Mouse (Mus musculus) lung, postnatal 0 days (tissue): Measurements from ENCODE around the gene Sdsl. TPM values are rescaled to one million over a fixed set of nuclear protein-coding genes. Genes with fewer than 3 reads are reported as not detected.
A peak's percentile ranks its signal among the peaks of the same experiment; 100 is the strongest.

Experiments
- ATAC-seq: fragments of 200-750 bp; cut with Nextera tagmentation; 2 replicates; pipeline ENCODE4 v1.8.0; 2017; ENCODE audit warnings: moderate library complexity
- DNase-seq: peaks from one replicate; pipeline ENCODE4 v3.0.0-alpha.2; 2016; ENCODE audit warnings: low spot score
- H3K27ac ChIP-seq: fragments of 300-500 bp; sonication (generic); 2 replicates; pipeline ENCODE4 v1.5.1; 2014; ENCODE audit warnings: antibody characterized with exemption, mild to moderate bottlenecking, low read length, mixed read lengths
- H3K27me3 ChIP-seq: fragments of 300-500 bp; sonication (generic); replicated peaks from 2 replicates; pipeline ENCODE4 v1.6.1; 2014; ENCODE audit warnings: low read length, mixed read lengths; ENCODE audit not compliant: insufficient read depth
- H3K36me3 ChIP-seq: fragments of 300-500 bp; sonication (generic); 2 replicates; pipeline ENCODE4 v1.6.1; 2014; ENCODE audit warnings: low read length, mixed read lengths; ENCODE audit not compliant: insufficient read depth
- H3K4me1 ChIP-seq: fragments of 300-500 bp; sonication (generic); 2 replicates; pipeline ENCODE4 v1.6.1; 2014; ENCODE audit warnings: antibody characterized with exemption, low read depth, low read length, mixed read lengths; ENCODE audit not compliant: insufficient read depth
- H3K4me2 ChIP-seq: fragments of 300-500 bp; sonication (generic); replicated peaks from 2 replicates; pipeline ENCODE4 v1.6.1; 2014; ENCODE audit warnings: low read depth, mild to moderate bottlenecking, low read length, moderate library complexity, mixed read lengths
- H3K4me3 ChIP-seq: fragments of 300-500 bp; sonication (generic); 2 replicates; pipeline ENCODE4 v1.5.1; 2014; ENCODE audit warnings: low read depth, low read length
- H3K9ac ChIP-seq: fragments of 300-500 bp; sonication (generic); replicated peaks from 2 replicates; pipeline ENCODE4 v1.6.1; 2014; ENCODE audit warnings: low read depth, mild to moderate bottlenecking
- H3K9me3 ChIP-seq: fragments of 300-500 bp; sonication (generic); 2 replicates; pipeline ENCODE4 v1.6.1; 2016; ENCODE audit warnings: low read length, mixed read lengths
- CTCF ChIP-seq: IDR thresholded peaks from 2 replicates; pipeline ENCODE4 v1.5.1; 2016; ENCODE audit warnings: antibody characterized with exemption, mild to moderate bottlenecking
- EP300 ChIP-seq: IDR thresholded peaks from 2 replicates; pipeline ENCODE4 v1.6.1; 2016; ENCODE audit warnings: antibody characterized with exemption, mild to moderate bottlenecking, control low read depth
- WGBS: fragments of 180-500 bp; shearing (Covaris S2); extraction: QIAGEN DNeasy Blood & Tissue Kit; methylation state at CpG from one replicate; pipeline ENCODE4 v1.1.7; 2014; 5-methylcytosine and 5-hydroxymethylcytosine counted together
- polyA plus RNA-seq: library from polyadenylated mRNA; unstranded; fragments of >200 nt; fragmentation: Nextera tagmentation; extraction: Ambion mirVana; gene quantifications from 2 replicates; pipeline ENCODE4 v1.2.1, GENCODE M21; 2015

Sdsl gene
- polyA plus RNA-seq, 1 experiment from 2014 or later, result 1.7 TPM

GRCm38 (mm10) chr5:120512911-120513555 lies 40.4 kb upstream of the Sdsl start:
- no peaks in the 10 kb centered on the region for H3K9me3 ChIP-seq
- H3K36me3 ChIP-seq, result no peaks in the 10 kb centered on the region
- 66% methylated on average over 15 of the region's 15 CpGs for WGBS
- no peak overlapping the region for H3K4me2 ChIP-seq
- H3K4me3 ChIP-seq, result no peak overlapping the region
- H3K27me3 ChIP-seq, result no peaks in the 10 kb centered on the region
- ATAC-seq (no peak), DNase-seq (no peak)
- TF ChIP-seq EP300, result no peak
- no peak for TF ChIP-seq CTCF
- H3K9ac ChIP-seq, result no peak overlapping the region
- peaks cover 6% of the 10 kb centered on the region for H3K4me1 ChIP-seq
- no peak overlapping the region for H3K27ac ChIP-seq

DNA sequence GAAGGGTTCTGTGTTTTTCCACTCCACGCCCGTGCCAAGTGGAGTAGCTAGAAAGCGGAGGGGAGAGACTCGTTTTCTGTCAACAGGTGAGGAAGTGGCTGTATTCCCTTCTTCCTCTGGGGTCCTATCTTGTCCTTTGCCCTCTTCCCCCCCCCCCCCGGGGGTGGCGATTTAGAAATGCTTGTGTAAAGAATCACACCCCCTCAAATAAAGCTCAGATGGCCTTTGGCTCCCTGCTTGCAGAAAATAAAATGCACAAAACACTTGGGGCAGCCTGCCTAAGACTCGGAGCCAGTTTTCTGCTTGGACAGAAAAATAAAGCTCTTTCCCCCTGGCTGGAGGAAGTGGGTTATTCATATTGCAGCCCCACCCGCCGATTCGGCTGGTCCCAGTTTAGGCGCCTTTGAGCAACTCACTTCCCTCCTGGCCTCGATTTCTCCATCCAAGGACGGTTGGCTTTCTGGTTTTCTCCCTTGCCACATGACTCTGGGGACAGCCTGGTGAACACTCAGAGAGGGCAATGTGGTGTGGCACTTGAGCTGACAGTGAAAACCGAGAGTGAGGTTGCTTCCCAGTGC lies 39.1 kb upstream of the Sdsl start:
- Histone ChIP-seq H3K36me3 (no peaks in the 10 kb centered on the region), H3K4me1 (peaks cover 6% of the 10 kb centered on the region), H3K4me3 (peak overlapping the region; percentile 55), H3K9ac (peak overlapping the region; percentile 43), H3K27me3 (no peaks in the 10 kb centered on the region), H3K9me3 (no peaks in the 10 kb centered on the region), H3K27ac (peak overlapping the region; percentile 71), H3K4me2 (peak overlapping the region; percentile 70)
- DNase-seq, result peak; percentile 55
- ATAC-seq, result no peak
- WGBS, result 10% methylated on average over 14 of the region's 14 CpGs
- TF ChIP-seq CTCF, result peak; percentile 3; the same call in 1 of the 2 replicates
- no peak for TF ChIP-seq EP300

GRCm38 (mm10) chr5:120510982-120511642 lies 38.5 kb upstream of the Sdsl start, which contains the start of gene Slc8b1:
Gene Slc8b1, plus strand, starts transcription at chr5:120511168.
- peak; percentile 96 for ATAC-seq
- WGBS, result under 1% methylated on average over 36 of the region's 36 CpGs

DNA sequence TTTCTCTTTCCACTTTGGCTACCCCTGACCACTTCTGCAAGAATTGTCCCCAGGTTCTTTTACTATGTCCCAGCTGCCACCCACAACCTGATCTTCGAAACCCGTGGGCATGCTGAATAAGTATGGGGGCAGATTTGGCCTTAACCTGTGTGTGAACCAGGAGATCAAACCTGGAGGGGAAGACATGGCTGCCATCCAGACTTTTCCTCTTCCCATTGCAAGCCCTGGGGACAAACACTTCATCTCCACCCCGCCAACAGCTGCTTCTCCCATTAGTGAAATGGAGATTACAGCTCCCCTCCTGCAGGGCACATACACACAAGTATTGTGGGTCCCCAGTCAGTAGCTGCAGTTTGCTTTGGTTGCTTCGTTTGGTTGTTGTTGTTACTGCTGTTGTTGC lies 34.7 kb upstream of the Sdsl start:
- no peak overlapping the region for H3K27ac ChIP-seq
- no peak overlapping the region for H3K4me2 ChIP-seq
- DNase-seq (peak; percentile 24), ATAC-seq (no peak)
- H3K9ac ChIP-seq, result no peak overlapping the region
- peaks cover 12% of the 10 kb centered on the region for H3K4me1 ChIP-seq
- 52% methylated on average over 4 of the region's 4 CpGs for WGBS
- H3K36me3 ChIP-seq, result no peaks in the 10 kb centered on the region
- H3K9me3 ChIP-seq, result no peaks in the 10 kb centered on the region
- TF ChIP-seq CTCF (no peak), EP300 (no peak)
- no peak overlapping the region for H3K4me3 ChIP-seq
- no peaks in the 10 kb centered on the region for H3K27me3 ChIP-seq

More at GRCm38 (mm10) chr5:120510982-120511642, 38.5 kb upstream of the Sdsl start, which contains the start of gene Slc8b1:
- TF ChIP-seq EP300, result no peak
- TF ChIP-seq CTCF, result no peak
- Histone ChIP-seq H3K9ac (peak within 1 kb of the TSS; percentile 43), H3K27ac (peak within 1 kb of the TSS; percentile 71), H3K4me3 (peak within 1 kb of the TSS; percentile 55), H3K4me1 (peaks cover 6% of the 10 kb centered on the region), H3K9me3 (no peaks in the 10 kb centered on the region), H3K4me2 (peak within 1 kb of the TSS; percentile 70), H3K27me3 (no peaks in the 10 kb centered on the region), H3K36me3 (no peaks in the 10 kb centered on the region)
- DNase-seq, result peak; percentile 97

- TF ChIP-seq CTCF (peak; percentile 32), EP300 (no peak)
Observed at GRCm38 (mm10) chr5:120506490-120506889, 33.9 kb upstream of the Sdsl start.

GRCm38 (mm10) chr5:120505781-120506180 lies 33.2 kb upstream of the Sdsl start:
- no peaks in the 10 kb centered on the region for H3K27me3 ChIP-seq
- H3K9me3 ChIP-seq, result no peaks in the 10 kb centered on the region
- no peak for TF ChIP-seq CTCF
- TF ChIP-seq EP300, result no peak
- H3K27ac ChIP-seq, result no peak overlapping the region
- no peak overlapping the region for H3K9ac ChIP-seq
- H3K4me1 ChIP-seq, result peaks cover 6% of the 10 kb centered on the region; the same call in 1 of the 2 replicates
- no peak overlapping the region for H3K4me2 ChIP-seq
- no peak for DNase-seq
- H3K4me3 ChIP-seq, result no peak overlapping the region
- H3K36me3 ChIP-seq, result no peaks in the 10 kb centered on the region
- 59% methylated on average over 9 of the region's 9 CpGs for WGBS
- ATAC-seq, result no peak

More at GRCm38 (mm10) chr5:120506490-120506889, 33.9 kb upstream of the Sdsl start:
- H3K36me3 ChIP-seq, result no peaks in the 10 kb centered on the region
- 30% methylated on average over 9 of the region's 9 CpGs for WGBS
- no peak overlapping the region for H3K27ac ChIP-seq
- H3K9me3 ChIP-seq, result no peaks in the 10 kb centered on the region
- H3K9ac ChIP-seq, result no peak overlapping the region
- H3K4me1 ChIP-seq, result peaks cover 8% of the 10 kb centered on the region; the same call in 1 of the 2 replicates
- H3K4me2 ChIP-seq, result no peak overlapping the region
- DNase-seq, result peak; percentile 67
- H3K27me3 ChIP-seq, result no peaks in the 10 kb centered on the region
- no peak overlapping the region for H3K4me3 ChIP-seq
- ATAC-seq, result no peak
